In genomic region chr9:91818616-91819328, GRCm38 (mm10) we compare ENCODE assay signal across 16 mouse cellular contexts.
A peak's percentile ranks its signal among the peaks of the same experiment; 100 is the strongest.
DNase-seq lines count a peak whose midpoint lies in the region; ATAC-seq lines count a peak whose summit lies in the region.
"Had no signal": no experiment of that assay in that cellular context is flagged by ENCODE, and none has a peak within 500 bp of the region (broad histone marks: within the 10 kb centered on the region; RNA-seq: fewer than 3 reads in every experiment).

No protein-coding gene starts in this region.

- no peak overlapping the region for H3K4me3 ChIP-seq in forebrain, embryonic 16.5 days (replicated peaks; ENCODE audit: low read length)
- no peak overlapping the region for H3K4me3 ChIP-seq in midbrain, embryonic 14.5 days (replicated peaks; ENCODE audit: low read depth, low read length)
- H3K4me3 ChIP-seq: neural tube, embryonic 13.5 days; stomach, embryonic 15.5 days had no signal

- H3K27ac ChIP-seq in forebrain, embryonic 16.5 days (ENCODE audit: low read length): no peak overlapping the region
- no peak overlapping the region for H3K27ac ChIP-seq in midbrain, embryonic 14.5 days (replicated peaks; ENCODE audit: low read depth, low read length)
- H3K27ac ChIP-seq: macrophage; neural tube, embryonic 13.5 days; stomach, embryonic 15.5 days had no signal

- ATAC-seq in forebrain, embryonic 16.5 days: peak; percentile 89
- peak; percentile 50; the same call in 1 of the 2 replicates for ATAC-seq in midbrain, embryonic 14.5 days (ENCODE audit: low FRiP score, low TSS enrichment)

- H3K36me3 ChIP-seq in forebrain, embryonic 16.5 days (ENCODE audit: control insufficient read depth, insufficient read depth): no peaks in the 10 kb centered on the region
- no peaks in the 10 kb centered on the region for H3K36me3 ChIP-seq in midbrain, embryonic 14.5 days (ENCODE audit: control insufficient read depth, insufficient read depth, low read length)
- H3K36me3 ChIP-seq: neural tube, embryonic 13.5 days; stomach, embryonic 15.5 days had no signal

- DNase-seq in kidney, postnatal 4 days: peak; percentile 1 to 2
- DNase-seq in kidney, postnatal 36 days: no peak
- DNase-seq in embryo, embryonic 9.5 days (ENCODE audit: extremely low spot score): peak; percentile 6
- DNase-seq in midbrain, embryonic 14.5 days: peak; percentile 24
- no peak for DNase-seq in frontal cortex, postnatal 10 days (ENCODE audit: low spot score in 2 of 2)
- DNase-seq in left cerebral cortex, adult 11 months (ENCODE audit: low spot score): no peak
- no peak for DNase-seq in adrenal gland, postnatal 4 days (ENCODE audit: low spot score in 2 of 2)
- DNase-seq: gastrocnemius, postnatal 10 days; heart, postnatal 10 days; kidney, adult 9 months; right cerebral cortex, postnatal 4 days had no signal

- H3K27me3 ChIP-seq in forebrain, embryonic 16.5 days (replicated peaks; ENCODE audit: control insufficient read depth, insufficient read depth, low read length): no peaks in the 10 kb centered on the region; the same call in 1 of the 2 replicates
- no peaks in the 10 kb centered on the region for H3K27me3 ChIP-seq in midbrain, embryonic 14.5 days (ENCODE audit: control insufficient read depth, insufficient read depth, low read length)
- H3K27me3 ChIP-seq: neural tube, embryonic 13.5 days; stomach, embryonic 15.5 days had no signal

- H3K4me1 ChIP-seq in forebrain, embryonic 16.5 days (replicated peaks; ENCODE audit: control insufficient read depth, insufficient read depth, low read length): peaks cover 8% of the 10 kb centered on the region; the same call in 1 of the 2 replicates
- no peaks in the 10 kb centered on the region for H3K4me1 ChIP-seq in midbrain, embryonic 14.5 days (ENCODE audit: control insufficient read depth, insufficient read depth, low read length)
- H3K4me1 ChIP-seq: stomach, embryonic 15.5 days had no signal

- no peaks in the 10 kb centered on the region for H3K9me3 ChIP-seq in forebrain, embryonic 16.5 days (ENCODE audit: control insufficient read depth, low read length)
- H3K9me3 ChIP-seq in midbrain, embryonic 14.5 days (ENCODE audit: control insufficient read depth, low read length): no peaks in the 10 kb centered on the region
- H3K9me3 ChIP-seq: neural tube, embryonic 13.5 days; stomach, embryonic 15.5 days had no signal

- 15% methylated on average over 13 of the region's 13 CpGs for WGBS in forebrain, embryonic 16.5 days
- 59% methylated on average over 13 of the region's 13 CpGs for WGBS in midbrain, embryonic 14.5 days

- no peak overlapping the region for H3K4me2 ChIP-seq in forebrain, embryonic 16.5 days (ENCODE audit: low read length)
- H3K4me2 ChIP-seq in midbrain, embryonic 14.5 days (ENCODE audit: low read length): no peak overlapping the region
- H3K4me2 ChIP-seq: liver, embryonic 11.5 days; neural tube, embryonic 13.5 days; stomach, embryonic 15.5 days had no signal

- H3K9ac ChIP-seq in forebrain, embryonic 16.5 days (replicated peaks; ENCODE audit: low read depth, low read length): no peak overlapping the region
- H3K9ac ChIP-seq in midbrain, embryonic 14.5 days (replicated peaks; ENCODE audit: low read length): no peak overlapping the region
- H3K9ac ChIP-seq: neural tube, embryonic 13.5 days; stomach, embryonic 15.5 days had no signal

Comparison
In these comparisons a context has a peak if more than half of its experiments do, and no peak if none do; other contexts are left out.
1. DNase-seq: peak in kidney, postnatal 4 days (2 of 2), embryo, embryonic 9.5 days (single experiment) and midbrain, embryonic 14.5 days (single experiment); none in kidney, postnatal 36 days (0 of 2), frontal cortex, postnatal 10 days (0 of 2), left cerebral cortex, adult 11 months (single experiment) and adrenal gland, postnatal 4 days (0 of 2).